Mouse (Mus musculus): Measurements from ENCODE around the gene Sntg2. TPM values are rescaled to one million over a fixed set of nuclear protein-coding genes. Genes with fewer than 3 reads are reported as not detected.

The Sntg2 gene
- polyA plus RNA-seq, 1 experiment from 2014 or later: 20.7 TPM

GRCm38 (mm10) chr12:30216762-30217441 is 156.3 kb downstream of the Sntg2 start:
- no peak overlapping the region for H3K27ac ChIP-seq (ENCODE audit: low read depth, low read length)
- H3K36me3 ChIP-seq (ENCODE audit: control insufficient read depth, insufficient read depth): no peaks in the 10 kb centered on the region
- H3K9ac ChIP-seq (ENCODE audit: low read depth, low read length): no peak overlapping the region
- no peak for ATAC-seq
- H3K4me3 ChIP-seq (ENCODE audit: low read depth, low read length): no peak overlapping the region
- no peaks in the 10 kb centered on the region for H3K27me3 ChIP-seq (replicated peaks; ENCODE audit: control insufficient read depth, insufficient read depth, low read length)
- 37% methylated on average over 6 of the region's 6 CpGs for WGBS
- TF ChIP-seq CTCF (IDR thresholded peaks at IDR 0.05; ENCODE audit: low read depth): 0 out of 2 replicates have a peak, but pooled peaks have one; percentile 4
- no peaks in the 10 kb centered on the region for H3K9me3 ChIP-seq (ENCODE audit: control insufficient read depth)
- H3K4me1 ChIP-seq (replicated peaks; ENCODE audit: control insufficient read depth, insufficient read depth, low read length): no peaks in the 10 kb centered on the region
- H3K4me2 ChIP-seq (replicated peaks; ENCODE audit: low read depth): no peak overlapping the region

GRCm38 (mm10) chr12:30214761-30215160 is 158.4 kb downstream of the Sntg2 start:
- Histone ChIP-seq H3K4me3 (ENCODE audit: low read depth, low read length) (no peak overlapping the region), H3K27ac (ENCODE audit: low read depth, low read length) (no peak overlapping the region), H3K36me3 (ENCODE audit: control insufficient read depth, insufficient read depth) (no peaks in the 10 kb centered on the region), H3K4me1 (replicated peaks; ENCODE audit: control insufficient read depth, insufficient read depth, low read length) (no peaks in the 10 kb centered on the region), H3K27me3 (replicated peaks; ENCODE audit: control insufficient read depth, insufficient read depth, low read length) (no peaks in the 10 kb centered on the region), H3K4me2 (replicated peaks; ENCODE audit: low read depth) (no peak overlapping the region), H3K9ac (ENCODE audit: low read depth, low read length) (no peak overlapping the region), H3K9me3 (ENCODE audit: control insufficient read depth) (no peaks in the 10 kb centered on the region)
- 47% methylated on average over 2 of the region's 2 CpGs for WGBS
- TF ChIP-seq CTCF (IDR thresholded peaks at IDR 0.05; ENCODE audit: low read depth): no peak
- ATAC-seq: no peak

GRCm38 (mm10) chr12:30210388-30210787 is 162.8 kb downstream of the Sntg2 start:
- WGBS: 90% methylated on average over 2 of the region's 2 CpGs
- no peak for ATAC-seq

GRCm38 (mm10) chr12:30208527-30208926 is 164.6 kb downstream of the Sntg2 start:
- Histone ChIP-seq H3K4me1 (replicated peaks; ENCODE audit: control insufficient read depth, insufficient read depth, low read length) (no peaks in the 10 kb centered on the region), H3K27ac (ENCODE audit: low read depth, low read length) (no peak overlapping the region), H3K4me3 (ENCODE audit: low read depth, low read length) (no peak overlapping the region), H3K9ac (ENCODE audit: low read depth, low read length) (no peak overlapping the region), H3K27me3 (replicated peaks; ENCODE audit: control insufficient read depth, insufficient read depth, low read length) (no peaks in the 10 kb centered on the region), H3K4me2 (replicated peaks; ENCODE audit: low read depth) (no peak overlapping the region), H3K36me3 (ENCODE audit: control insufficient read depth, insufficient read depth) (no peaks in the 10 kb centered on the region), H3K9me3 (ENCODE audit: control insufficient read depth) (no peaks in the 10 kb centered on the region)
- no peak for TF ChIP-seq CTCF (IDR thresholded peaks at IDR 0.05; ENCODE audit: low read depth)
- WGBS: 52% methylated on average over 2 of the region's 2 CpGs
- ATAC-seq: no peak

More at GRCm38 (mm10) chr12:30210388-30210787, 162.8 kb downstream of the Sntg2 start:
- no peak for TF ChIP-seq CTCF (IDR thresholded peaks at IDR 0.05; ENCODE audit: low read depth)
- no peak overlapping the region for H3K4me3 ChIP-seq (ENCODE audit: low read depth, low read length)
- H3K4me1 ChIP-seq (replicated peaks; ENCODE audit: control insufficient read depth, insufficient read depth, low read length): no peaks in the 10 kb centered on the region
- H3K36me3 ChIP-seq (ENCODE audit: control insufficient read depth, insufficient read depth): no peaks in the 10 kb centered on the region
- H3K4me2 ChIP-seq (replicated peaks; ENCODE audit: low read depth): no peak overlapping the region
- H3K27ac ChIP-seq (ENCODE audit: low read depth, low read length): no peak overlapping the region
- no peaks in the 10 kb centered on the region for H3K27me3 ChIP-seq (replicated peaks; ENCODE audit: control insufficient read depth, insufficient read depth, low read length)
- H3K9ac ChIP-seq (ENCODE audit: low read depth, low read length): no peak overlapping the region
- H3K9me3 ChIP-seq (ENCODE audit: control insufficient read depth): no peaks in the 10 kb centered on the region

GRCm38 (mm10) chr12:30208087-30208486 is 165.1 kb downstream of the Sntg2 start:
- WGBS: 87% methylated on average over 5 of the region's 5 CpGs
- ATAC-seq: no peak
- H3K27ac ChIP-seq (ENCODE audit: low read depth, low read length): no peak overlapping the region

GRCm38 (mm10) chr12:30204457-30204856 is 168.7 kb downstream of the Sntg2 start:
- no peak for TF ChIP-seq CTCF (IDR thresholded peaks at IDR 0.05; ENCODE audit: low read depth)
- H3K4me1 ChIP-seq (replicated peaks; ENCODE audit: control insufficient read depth, insufficient read depth, low read length): no peaks in the 10 kb centered on the region
- no peak for ATAC-seq
- no peaks in the 10 kb centered on the region for H3K9me3 ChIP-seq (ENCODE audit: control insufficient read depth)
- H3K27ac ChIP-seq (ENCODE audit: low read depth, low read length): no peak overlapping the region
- no peak overlapping the region for H3K4me3 ChIP-seq (ENCODE audit: low read depth, low read length)
- 59% methylated on average over 4 of the region's 4 CpGs for WGBS
- H3K4me2 ChIP-seq (replicated peaks; ENCODE audit: low read depth): no peak overlapping the region
- H3K36me3 ChIP-seq (ENCODE audit: control insufficient read depth, insufficient read depth): no peaks in the 10 kb centered on the region
- H3K9ac ChIP-seq (ENCODE audit: low read depth, low read length): no peak overlapping the region
- H3K27me3 ChIP-seq (replicated peaks; ENCODE audit: control insufficient read depth, insufficient read depth, low read length): no peaks in the 10 kb centered on the region

More at GRCm38 (mm10) chr12:30208087-30208486, 165.1 kb downstream of the Sntg2 start:
- no peak overlapping the region for H3K9ac ChIP-seq (ENCODE audit: low read depth, low read length)
- H3K4me2 ChIP-seq (replicated peaks; ENCODE audit: low read depth): no peak overlapping the region
- no peaks in the 10 kb centered on the region for H3K36me3 ChIP-seq (ENCODE audit: control insufficient read depth, insufficient read depth)
- no peaks in the 10 kb centered on the region for H3K4me1 ChIP-seq (replicated peaks; ENCODE audit: control insufficient read depth, insufficient read depth, low read length)
- no peak for TF ChIP-seq CTCF (IDR thresholded peaks at IDR 0.05; ENCODE audit: low read depth)
- H3K27me3 ChIP-seq (replicated peaks; ENCODE audit: control insufficient read depth, insufficient read depth, low read length): no peaks in the 10 kb centered on the region
- H3K9me3 ChIP-seq (ENCODE audit: control insufficient read depth): no peaks in the 10 kb centered on the region
- no peak overlapping the region for H3K4me3 ChIP-seq (ENCODE audit: low read depth, low read length)

All from intestine, postnatal 0 days (tissue).